Mouse (Mus musculus): Measurements from ENCODE around the gene Tex50. TPM values are rescaled to one million over a fixed set of nuclear protein-coding genes. Genes with fewer than 3 reads are reported as not detected.

Gene Tex50
- total RNA-seq, 2 experiments from 2014 or later: not detected

- DNase-seq: no peak
Measured at GRCm38 (mm10) chr1:161122661-161123418, 36.3 kb downstream of the Tex50 start.

GRCm38 (mm10) chr1:161114591-161114990 lies 44.5 kb downstream of the Tex50 start:
- DNase-seq: no peak

- DNase-seq: no peak
Measured at GRCm38 (mm10) chr1:161109216-161109615, 49.9 kb downstream of the Tex50 start.

Other genes starting within 250 kb of the Tex50 start
- 1 to 10 TPM in 1 of 2 experiments, under 1 TPM in 1; 0.36 to 1.8 TPM for gene Serpinc1, start 180.7 kb downstream of the Tex50 start, total RNA-seq (2021)
- gene Zbtb37, start 124.5 kb downstream of the Tex50 start, total RNA-seq (2021): 10 to 100 TPM; 13.4 to 19.1 TPM
- gene Dars2, start 88.7 kb downstream of the Tex50 start, total RNA-seq (2021): 10 to 100 TPM; 27.2 to 34.2 TPM
- 1 to 10 TPM; 2.8 to 3.8 TPM for gene Cenpl, start 88.6 kb downstream of the Tex50 start, total RNA-seq (2021)
- 10 to 100 TPM; 15.9 to 16.7 TPM for gene Klhl20, start 27.8 kb downstream of the Tex50 start, total RNA-seq (2021)
- 1 to 10 TPM; 4.4 to 8.5 TPM for gene Ankrd45, start 16.6 kb downstream of the Tex50 start, total RNA-seq (2021)
- 100 to 1,000 TPM; 279 to 620 TPM for gene Prdx6, start 91.9 kb upstream of the Tex50 start, total RNA-seq (2021)
- not detected for gene Tnfsf4, start 236.1 kb upstream of the Tex50 start, total RNA-seq (2021)

Measured in adrenal gland, postnatal 36 days (tissue).